Mouse (Mus musculus): ENCODE measurements around the gene Gm3411. TPM values are rescaled to one million over a fixed set of nuclear protein-coding genes. Genes with fewer than 3 reads are reported as not detected.
"Not testable (repeated sequence)": the region's sequence is repeated elsewhere in the genome, so short reads cannot be mapped to it uniquely, and the experiment has no call there.

Gm3411 gene
- polyA plus RNA-seq (2016; fragmentation: Nextera tagmentation; extraction: Ambion mirVana), result 1.3 and 1.9 TPM in 2 replicates

- not testable (repeated sequence) for H3K9me3 ChIP-seq (replicated peaks); H3K27me3 ChIP-seq (ENCODE audit: low read depth, poor library complexity, severe bottlenecking); H3K36me3 ChIP-seq; H3K4me1 ChIP-seq
- peak; percentile 59 for DNase-seq (ENCODE audit: low spot score)
- Histone ChIP-seq H3K4me3 (peak within 1 kb of the TSS; percentile 59), H3K27ac (replicated peaks) (peak within 1 kb of the TSS; percentile 84)
- under 1% methylated on average over 54 of the region's 57 CpGs for WGBS
Observed at GRCm38 (mm10) chr14:6286931-6287715, at the start of gene Gm3411. Gm3411 (minus strand) TSS chr14:6287250.

- not testable (repeated sequence) for H3K36me3 ChIP-seq; DNase-seq (ENCODE audit: low spot score); H3K27ac ChIP-seq (replicated peaks); H3K4me3 ChIP-seq; H3K4me1 ChIP-seq; H3K9me3 ChIP-seq (replicated peaks); H3K27me3 ChIP-seq (ENCODE audit: low read depth, poor library complexity, severe bottlenecking)
- 86% methylated on average over 2 of the region's 2 CpGs for WGBS
Observed at GRCm38 (mm10) chr14:6304743-6305142, 17.7 kb upstream of the Gm3411 start, which contains the start of gene Gm21103. Gm21103 (minus strand) TSS chr14:6304843.

- not testable (repeated sequence) for H3K9me3 ChIP-seq (replicated peaks); H3K4me1 ChIP-seq; H3K36me3 ChIP-seq; H3K27ac ChIP-seq (replicated peaks); H3K27me3 ChIP-seq (ENCODE audit: low read depth, poor library complexity, severe bottlenecking); DNase-seq (ENCODE audit: low spot score); H3K4me3 ChIP-seq
- WGBS, result 81% methylated on average over 2 of the region's 2 CpGs
Observed at GRCm38 (mm10) chr14:6219192-6219591, 67.9 kb downstream of the Gm3411 start, which contains the start of gene Gm21560. Gm21560 (minus strand) TSS chr14:6219292.

Other genes with a start within 250 kb of the Gm3411 start
- gene Gm6337, start 229.0 kb downstream of the Gm3411 start, polyA plus RNA-seq (2016; fragmentation: Nextera tagmentation; extraction: Ambion mirVana), result not detected in 2 replicates
- 0.65 and 1.1 TPM in 2 replicates for gene Gm8206, start 193.3 kb downstream of the Gm3411 start, polyA plus RNA-seq (2016; fragmentation: Nextera tagmentation; extraction: Ambion mirVana)
- 1.8 TPM in 2 replicates for gene Gm3468, start 178.6 kb downstream of the Gm3411 start, polyA plus RNA-seq (2016; fragmentation: Nextera tagmentation; extraction: Ambion mirVana)
- gene Gm3476, start 161.4 kb downstream of the Gm3411 start, polyA plus RNA-seq (2016; fragmentation: Nextera tagmentation; extraction: Ambion mirVana), result not detected in 2 replicates
- not detected in 2 replicates for gene Gm21560, start 68.0 kb downstream of the Gm3411 start, polyA plus RNA-seq (2016; fragmentation: Nextera tagmentation; extraction: Ambion mirVana)
- not detected in 2 replicates for gene Gm21103, start 17.6 kb upstream of the Gm3411 start, polyA plus RNA-seq (2016; fragmentation: Nextera tagmentation; extraction: Ambion mirVana)
- gene Gm3618, start 56.4 kb upstream of the Gm3411 start, polyA plus RNA-seq (2016; fragmentation: Nextera tagmentation; extraction: Ambion mirVana), result not detected in 2 replicates
- not detected in 2 replicates for gene Gm16440, start 103.1 kb upstream of the Gm3411 start, polyA plus RNA-seq (2016; fragmentation: Nextera tagmentation; extraction: Ambion mirVana)
- gene Gm3591, start 125.2 kb upstream of the Gm3411 start, polyA plus RNA-seq (2016; fragmentation: Nextera tagmentation; extraction: Ambion mirVana), result 1.2 and 1.3 TPM in 2 replicates
- not detected in 2 replicates for gene Gm3594, start 157.4 kb upstream of the Gm3411 start, polyA plus RNA-seq (2016; fragmentation: Nextera tagmentation; extraction: Ambion mirVana)

Data from midbrain, embryonic 10.5 days (tissue).